Mouse (Mus musculus) lung, postnatal 36 days (tissue): ENCODE results near the gene Dclk1.

ENCODE experiments used
- DNase-seq: peaks from one replicate; pipeline ENCODE4 v3.0.0; 2022; ENCODE audit warnings: mixed read lengths

The Dclk1 gene

DNA sequence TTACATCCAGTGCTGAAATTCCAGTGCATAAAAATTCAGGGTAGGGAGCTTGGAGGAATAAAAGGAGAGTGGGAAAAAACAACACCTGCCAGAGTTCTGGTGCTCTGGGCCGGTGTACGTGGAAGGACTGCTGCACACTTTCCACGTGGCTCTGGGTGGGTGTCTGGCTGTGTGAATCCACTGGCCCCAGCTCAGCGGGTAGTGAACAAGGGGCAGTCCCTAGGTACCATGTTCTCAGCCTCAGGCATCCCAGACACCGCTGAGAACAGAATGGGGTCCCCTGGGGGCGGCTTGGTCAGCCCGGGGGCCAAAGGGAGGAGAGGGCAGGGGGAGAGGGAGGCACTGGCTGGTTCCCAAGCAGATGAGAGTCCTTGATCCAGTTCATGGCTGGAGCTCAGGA, 164.5 kb downstream of the Dclk1 start:
- DNase-seq = no peak

GRCm38 (mm10) chr3:55411547-55411946, 169.4 kb downstream of the Dclk1 start:
- no peak for DNase-seq

DNA sequence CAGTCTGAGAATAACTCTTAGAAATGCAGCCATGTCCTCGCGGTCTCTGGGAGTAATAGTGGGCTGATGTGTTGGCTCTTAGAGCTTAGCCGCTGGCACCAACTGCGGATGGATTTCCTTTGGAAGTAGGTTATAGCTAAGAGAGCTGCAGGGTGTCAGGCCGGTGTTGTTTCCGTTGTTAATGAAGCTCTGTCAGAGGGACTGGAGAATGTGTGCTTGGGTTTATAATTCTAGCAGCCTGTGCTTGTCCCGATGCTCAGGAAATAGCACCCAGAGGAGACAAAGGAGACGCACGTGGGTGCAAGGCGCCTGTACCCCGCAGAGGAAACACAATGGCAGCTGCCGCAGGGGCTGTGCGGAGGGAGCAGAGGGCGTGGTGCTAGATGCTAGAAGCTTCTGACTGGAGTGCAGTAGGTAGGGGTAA, 173.4 kb downstream of the Dclk1 start:
- no peak for DNase-seq

- DNase-seq = no peak
These were observed 176.7 kb downstream of the Dclk1 start for GRCm38 (mm10) chr3:55418845-55419244.

GRCm38 (mm10) chr3:55419334-55419733, 177.2 kb downstream of the Dclk1 start:
- DNase-seq = no peak

- no peak for DNase-seq
These were observed 178.4 kb downstream of the Dclk1 start for GRCm38 (mm10) chr3:55420436-55421083.

DNA sequence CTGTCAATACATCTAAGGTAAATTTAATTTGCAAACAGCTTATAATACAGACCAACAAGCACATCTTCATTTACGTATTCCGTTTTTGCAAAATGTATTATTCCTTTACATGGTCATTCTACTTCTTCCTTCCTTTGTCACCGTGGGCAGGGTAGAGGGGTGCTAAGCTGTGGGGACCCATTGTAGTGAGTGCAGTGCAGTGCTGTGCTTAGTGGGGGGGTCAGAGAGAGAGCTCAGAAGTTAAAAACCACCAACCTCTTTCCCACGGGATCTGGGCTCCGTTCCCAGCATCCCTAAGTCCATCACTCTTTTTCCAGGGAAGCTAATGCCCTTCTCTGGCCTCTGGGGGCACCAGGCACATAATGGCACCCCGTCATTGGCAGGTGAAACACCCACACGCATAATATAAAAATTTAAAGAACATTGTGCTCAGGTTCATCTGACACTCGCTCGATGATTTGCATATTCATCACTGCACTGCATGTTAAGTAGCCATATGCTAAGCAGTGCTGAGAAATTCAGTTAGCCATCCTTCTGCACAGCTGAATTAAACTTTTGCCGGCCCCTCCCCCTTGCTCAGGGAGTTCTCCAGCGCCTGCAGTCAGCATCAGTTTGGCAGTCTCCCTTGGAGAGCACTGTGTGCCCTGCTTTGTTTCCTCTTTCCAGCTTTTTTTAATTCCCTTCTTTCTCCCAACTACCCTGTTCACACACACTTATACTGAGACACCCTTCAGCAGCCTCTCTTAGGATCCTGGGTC, 181.7 kb downstream of the Dclk1 start:
- no peak for DNase-seq

- no peak for DNase-seq
These were observed 187.9 kb downstream of the Dclk1 start for GRCm38 (mm10) chr3:55430022-55430549.

DNA sequence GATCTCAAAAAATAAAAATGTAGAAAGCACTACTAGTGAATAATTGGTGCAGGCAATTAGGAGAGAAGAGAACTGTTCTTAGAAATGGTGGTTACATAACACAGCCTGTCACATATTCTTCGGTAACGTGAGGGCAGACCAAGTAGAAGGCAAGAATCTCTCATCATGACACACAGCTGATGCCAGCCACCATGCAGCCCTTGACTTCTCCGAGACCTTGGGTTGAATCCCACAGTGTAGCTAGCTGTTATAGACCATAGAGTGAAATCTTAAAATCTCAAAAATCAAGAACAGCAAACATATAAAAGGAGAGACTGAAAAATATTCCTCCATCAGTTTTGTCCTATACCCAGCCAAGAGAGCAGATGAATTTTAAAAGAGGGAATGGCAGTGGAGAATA, 189.1 kb downstream of the Dclk1 start:
- no peak for DNase-seq

- DNase-seq = no peak
These were observed 192.1 kb downstream of the Dclk1 start for GRCm38 (mm10) chr3:55434276-55434675.

DNA sequence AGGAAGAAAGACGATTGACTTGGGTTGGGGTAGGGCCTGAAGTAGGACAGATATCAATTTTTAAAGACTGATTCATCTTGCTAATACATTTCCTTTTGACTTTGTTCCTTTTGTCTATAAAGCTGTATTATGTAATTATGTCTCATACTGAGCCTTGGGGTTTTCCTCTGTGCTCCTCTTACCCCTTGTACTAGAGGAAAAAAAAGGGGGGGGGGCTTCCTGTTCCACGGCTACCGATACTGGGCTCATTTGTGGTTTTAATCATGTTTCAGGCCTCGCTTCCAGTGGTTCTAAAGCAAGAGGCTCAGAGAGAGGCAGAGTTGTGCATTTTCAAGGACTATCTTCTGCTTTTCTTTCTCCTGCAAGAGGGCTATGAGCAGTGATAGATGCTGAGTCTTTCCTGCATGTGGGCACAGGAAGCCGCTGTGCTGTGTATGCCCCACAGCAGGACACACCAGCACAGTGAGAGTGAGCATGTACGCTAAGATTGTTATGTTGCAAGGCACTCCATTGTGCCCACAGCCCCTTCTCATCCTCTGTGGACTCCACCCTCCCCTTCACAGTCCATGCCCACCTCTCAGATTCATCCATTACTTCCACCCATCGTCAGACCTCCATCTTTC, 196.8 kb downstream of the Dclk1 start:
- DNase-seq = no peak

DNA sequence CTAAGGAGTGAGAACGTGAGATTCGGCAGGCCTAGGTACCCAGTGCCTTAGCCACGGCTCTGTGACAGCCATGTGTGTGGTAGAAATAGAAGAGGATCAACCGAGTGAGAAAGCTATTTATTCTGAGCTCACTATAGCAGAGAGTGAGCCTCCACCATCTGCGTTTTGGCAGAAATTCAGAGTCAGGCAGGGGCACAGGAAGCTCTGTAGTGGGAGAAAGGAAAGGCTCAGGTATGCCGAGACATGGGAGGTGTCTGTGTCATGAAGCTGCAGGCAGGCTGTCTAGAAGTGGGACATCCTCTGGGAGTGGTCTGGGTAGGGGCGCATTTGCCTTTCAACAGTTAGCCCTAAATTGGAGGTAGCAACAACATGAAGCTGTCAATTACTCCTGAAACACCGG, 198.2 kb downstream of the Dclk1 start:
- no peak for DNase-seq

GRCm38 (mm10) chr3:55442012-55442645, 200.0 kb downstream of the Dclk1 start:
- no peak for DNase-seq

DNA sequence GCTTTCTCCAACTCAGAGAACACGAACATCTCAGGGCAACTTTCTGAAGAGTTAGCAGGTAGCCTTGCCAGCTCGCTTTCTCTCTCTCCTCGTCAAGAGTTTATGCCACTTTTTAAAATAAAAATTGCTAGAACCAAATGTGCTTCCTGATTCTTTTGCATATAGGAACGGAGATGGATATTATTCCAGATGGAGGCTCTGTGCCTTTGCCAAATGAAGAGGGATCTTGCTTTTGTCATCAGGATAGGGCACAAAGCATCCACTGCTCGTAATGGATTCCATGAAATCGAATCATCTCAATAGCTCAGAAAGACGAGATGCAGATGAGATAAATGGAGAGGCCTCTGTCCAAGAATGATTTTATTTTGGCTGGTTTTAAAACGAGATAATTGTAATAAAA, 201.1 kb downstream of the Dclk1 start:
- DNase-seq = no peak

DNA sequence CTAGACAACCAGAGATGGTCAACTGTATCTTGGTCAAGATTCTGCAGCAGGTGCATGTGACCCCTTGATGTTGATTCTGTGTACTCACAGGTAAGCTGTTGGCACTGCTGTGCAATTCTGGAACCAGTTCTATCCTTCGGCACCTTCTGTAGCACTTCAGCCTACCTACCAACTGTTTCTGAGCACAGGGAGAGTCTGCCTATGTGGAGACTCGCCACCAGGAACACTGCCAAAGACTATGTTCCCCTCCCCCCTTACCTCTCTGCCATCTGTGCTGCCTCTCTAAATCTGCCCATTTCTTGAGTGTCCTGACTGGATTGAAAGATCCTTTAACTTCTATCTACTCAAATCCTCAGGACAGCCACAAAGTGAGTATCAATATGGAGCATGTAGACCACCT, 201.6 kb downstream of the Dclk1 start:
- DNase-seq = no peak

DNA sequence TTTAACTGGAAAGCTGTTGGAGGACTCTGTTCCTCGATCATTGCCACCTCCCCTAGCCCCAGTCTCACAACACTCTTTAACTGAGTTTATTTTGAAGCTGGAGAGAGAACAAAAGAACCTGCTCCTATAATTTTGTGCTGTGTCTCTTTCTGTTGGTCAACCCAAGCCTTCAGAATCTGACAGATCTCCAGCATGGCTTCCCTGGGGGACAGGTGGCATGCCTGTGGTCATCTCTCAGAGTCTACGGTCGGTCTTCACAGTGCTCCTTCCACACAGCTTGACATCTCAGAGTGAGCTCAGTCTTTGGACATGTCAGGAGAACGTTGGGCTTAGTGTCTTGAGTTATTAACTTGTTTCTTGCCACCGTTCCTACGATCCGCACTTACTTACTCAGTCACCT, 204.5 kb downstream of the Dclk1 start:
- no peak for DNase-seq

GRCm38 (mm10) chr3:55447486-55448460, 205.6 kb downstream of the Dclk1 start:
- DNase-seq = peak; percentile 7

- no peak for DNase-seq
These were observed 207.0 kb downstream of the Dclk1 start for GRCm38 (mm10) chr3:55449148-55449547.

GRCm38 (mm10) chr3:55451035-55451434, 208.9 kb downstream of the Dclk1 start:
- no peak for DNase-seq

- DNase-seq = no peak
These were observed 209.7 kb downstream of the Dclk1 start for GRCm38 (mm10) chr3:55451877-55452276.

DNA sequence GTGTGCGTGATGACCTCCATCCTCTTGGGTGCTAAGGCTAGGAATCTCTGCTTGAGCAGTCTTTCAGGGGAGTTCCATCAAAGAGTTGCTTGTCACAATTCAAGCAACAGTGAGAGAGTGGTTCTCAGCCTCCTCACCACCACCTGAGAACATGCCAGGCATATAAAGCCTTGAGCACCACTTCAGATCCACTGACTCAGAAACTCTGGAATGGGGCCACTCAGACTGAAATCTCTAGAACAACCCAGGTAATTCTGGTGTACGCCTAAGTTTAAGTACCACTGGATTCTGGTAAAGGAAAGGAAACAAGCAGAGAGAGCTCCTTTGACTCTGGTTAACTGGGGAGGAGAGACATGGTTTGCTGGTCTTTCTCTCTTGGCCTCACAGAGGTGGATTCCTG, 210.3 kb downstream of the Dclk1 start:
- peak; percentile 69 for DNase-seq

- no peak for DNase-seq
These were observed 218.9 kb downstream of the Dclk1 start for GRCm38 (mm10) chr3:55461092-55461491.
